Mouse (Mus musculus) kidney, postnatal 14 days (tissue): ENCODE data around the gene Cdkal1.

Experiments
- DNase-seq: peaks from one replicate; pipeline ENCODE4 v3.0.0; 2022; ENCODE audit warnings: mixed read lengths

Gene Cdkal1

GRCm38 (mm10) chr13:29808383-29808782, 47.1 kb downstream of the Cdkal1 start:
- no peak for DNase-seq

GRCm38 (mm10) chr13:29807930-29808329, 47.5 kb downstream of the Cdkal1 start:
- no peak for DNase-seq

GRCm38 (mm10) chr13:29806871-29807270, 48.6 kb downstream of the Cdkal1 start:
- no peak for DNase-seq

- DNase-seq: no peak
Measured at GRCm38 (mm10) chr13:29805296-29805695, 50.2 kb downstream of the Cdkal1 start.

GRCm38 (mm10) chr13:29804034-29804433, 51.4 kb downstream of the Cdkal1 start:
- peak; percentile 43 for DNase-seq

GRCm38 (mm10) chr13:29802699-29803098, 52.8 kb downstream of the Cdkal1 start:
- no peak for DNase-seq

- no peak for DNase-seq
Measured at GRCm38 (mm10) chr13:29800078-29800477, 55.4 kb downstream of the Cdkal1 start.

- DNase-seq: no peak
Measured at GRCm38 (mm10) chr13:29792112-29792511, 63.4 kb downstream of the Cdkal1 start.

GRCm38 (mm10) chr13:29791439-29791838, 64.0 kb downstream of the Cdkal1 start:
- no peak for DNase-seq

- no peak for DNase-seq
Measured at GRCm38 (mm10) chr13:29786984-29787383, 68.5 kb downstream of the Cdkal1 start.

- no peak for DNase-seq
Measured at GRCm38 (mm10) chr13:29784894-29785293, 70.6 kb downstream of the Cdkal1 start.

GRCm38 (mm10) chr13:29781332-29781731, 74.1 kb downstream of the Cdkal1 start:
- no peak for DNase-seq

GRCm38 (mm10) chr13:29780713-29781112, 74.8 kb downstream of the Cdkal1 start:
- peak; percentile 85 for DNase-seq

GRCm38 (mm10) chr13:29779519-29779918, 76.0 kb downstream of the Cdkal1 start:
- no peak for DNase-seq

- DNase-seq: no peak
Measured at GRCm38 (mm10) chr13:29779116-29779515, 76.4 kb downstream of the Cdkal1 start.

GRCm38 (mm10) chr13:29778124-29778523, 77.3 kb downstream of the Cdkal1 start:
- no peak for DNase-seq

GRCm38 (mm10) chr13:29777225-29777624, 78.2 kb downstream of the Cdkal1 start:
- DNase-seq: peak; percentile 36

GRCm38 (mm10) chr13:29775603-29776230, 79.8 kb downstream of the Cdkal1 start:
- DNase-seq: no peak

- DNase-seq: peak; percentile 59
Measured at GRCm38 (mm10) chr13:29773563-29773962, 81.9 kb downstream of the Cdkal1 start.

GRCm38 (mm10) chr13:29772970-29773369, 82.5 kb downstream of the Cdkal1 start:
- no peak for DNase-seq

- DNase-seq: peak; percentile 88
Measured at GRCm38 (mm10) chr13:29769647-29770436, 85.6 kb downstream of the Cdkal1 start.

- no peak for DNase-seq
Measured at GRCm38 (mm10) chr13:29768104-29768503, 87.4 kb downstream of the Cdkal1 start.

GRCm38 (mm10) chr13:29767587-29767986, 87.9 kb downstream of the Cdkal1 start:
- DNase-seq: no peak

- DNase-seq: no peak
Measured at GRCm38 (mm10) chr13:29766377-29766776, 89.1 kb downstream of the Cdkal1 start.
